Mouse (Mus musculus) heart, adult 18-20 months (tissue): ENCODE results near the gene Wdr35. TPM values are rescaled to one million over a fixed set of nuclear protein-coding genes. Genes with fewer than 3 reads are reported as not detected.
A peak's percentile ranks its signal among the peaks of the same experiment; 100 is the strongest.
"Not testable (repeated sequence)": the region's sequence is repeated elsewhere in the genome, so short reads cannot be mapped to it uniquely, and the experiment has no call there.

Experiments
- DNase-seq, 2 experiments: peaks; one replicate each; pipeline ENCODE4 v3.0.0; 2021 to 2022; ENCODE audit warnings: mixed read lengths in 1 of 2
- total RNA-seq, 2 experiments: library from RNA; stranded (reverse); gene quantifications; 2 replicates each; pipeline ENCODE4 v1.2.3; 2021

Wdr35 gene
- total RNA-seq, 2 experiments from 2014 or later, result 10.2 to 10.5 TPM

GRCm38 (mm10) chr12:9007146-9007545 is 33.5 kb downstream of the Wdr35 start:
- no peak for DNase-seq

DNA sequence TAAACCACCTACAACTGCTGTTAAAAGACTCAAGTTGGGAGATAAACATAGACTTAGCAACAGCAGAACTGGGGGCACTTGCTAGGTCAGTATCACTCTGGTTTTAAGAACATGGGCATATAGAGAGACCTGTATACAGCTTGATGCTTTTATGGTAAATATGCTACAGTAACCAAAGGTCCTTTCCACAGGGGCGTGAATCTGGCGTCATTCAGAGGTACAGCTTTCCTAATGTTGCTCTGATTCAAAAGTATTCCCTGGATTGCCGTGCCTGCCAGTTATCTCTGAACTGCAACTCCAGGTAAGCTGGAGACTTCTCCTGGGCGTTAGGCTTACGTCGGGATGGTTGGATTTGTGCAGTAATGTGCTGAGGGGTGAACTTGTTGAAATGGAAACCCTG is 34.1 kb downstream of the Wdr35 start:
- DNase-seq, result no peak

DNA sequence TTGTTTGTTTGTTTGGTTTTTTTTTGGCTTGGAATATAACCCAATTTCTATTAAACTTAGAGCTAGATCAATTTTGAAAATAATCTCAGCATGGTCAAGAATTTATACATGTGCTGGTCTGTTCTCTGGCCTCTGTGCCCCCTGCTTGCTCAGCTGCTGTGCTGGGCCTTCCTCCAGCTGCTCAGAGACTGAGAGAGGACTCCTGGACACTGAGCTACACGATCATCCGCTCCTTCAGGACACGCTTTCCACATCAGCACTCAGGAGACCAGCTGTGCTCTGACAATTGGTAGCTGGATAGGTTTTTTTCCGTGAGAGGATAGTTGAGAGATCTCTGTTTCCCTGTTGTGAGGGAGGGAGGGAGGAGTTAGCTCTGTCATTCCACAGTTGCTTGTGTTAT is 36.6 kb downstream of the Wdr35 start:
- no peak for DNase-seq

DNA sequence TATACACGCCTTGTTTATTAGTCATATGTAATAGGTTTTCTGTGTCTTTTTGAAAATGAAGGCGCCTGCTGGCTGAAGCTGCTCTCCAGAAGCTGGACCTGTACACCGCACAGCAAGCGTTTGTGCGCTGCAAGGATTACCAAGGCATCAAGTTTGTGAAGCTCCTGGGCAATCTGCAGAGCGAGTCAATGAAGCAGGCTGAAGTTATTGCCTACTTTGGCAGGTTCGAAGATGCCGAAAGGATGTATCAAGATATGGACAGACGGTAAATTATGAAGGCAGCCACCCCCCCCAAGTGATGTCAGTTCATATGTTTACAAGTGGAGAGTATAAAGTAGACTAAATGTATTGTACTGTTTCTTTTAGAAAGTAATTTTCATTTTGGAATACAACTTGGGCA is 42.7 kb downstream of the Wdr35 start:
- DNase-seq, result no peak

DNA sequence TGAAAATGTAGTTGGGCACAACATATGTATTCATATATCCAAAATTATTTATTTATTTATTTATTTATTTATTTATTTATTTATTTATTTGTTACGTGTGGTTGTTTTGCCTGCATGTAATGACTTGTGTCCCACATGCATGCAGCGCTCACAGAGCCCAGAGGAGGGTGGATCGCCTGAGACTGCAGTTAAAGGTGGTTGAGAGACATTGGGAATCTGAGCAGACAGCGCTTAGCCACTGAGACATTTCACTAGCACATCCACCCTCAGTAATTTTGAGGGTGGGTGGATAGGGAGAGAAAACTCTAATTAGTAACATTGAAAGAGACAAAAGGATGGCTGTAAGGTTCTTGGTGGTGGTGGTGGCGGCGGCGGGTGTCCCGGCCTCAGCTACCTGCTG is 46.7 kb downstream of the Wdr35 start:
- no peak for DNase-seq

- no peak for DNase-seq
These were observed 47.3 kb downstream of the Wdr35 start for GRCm38 (mm10) chr12:9020986-9021385.

- DNase-seq, result no peak
These were observed 49.3 kb downstream of the Wdr35 start for GRCm38 (mm10) chr12:9023031-9023430.

DNA sequence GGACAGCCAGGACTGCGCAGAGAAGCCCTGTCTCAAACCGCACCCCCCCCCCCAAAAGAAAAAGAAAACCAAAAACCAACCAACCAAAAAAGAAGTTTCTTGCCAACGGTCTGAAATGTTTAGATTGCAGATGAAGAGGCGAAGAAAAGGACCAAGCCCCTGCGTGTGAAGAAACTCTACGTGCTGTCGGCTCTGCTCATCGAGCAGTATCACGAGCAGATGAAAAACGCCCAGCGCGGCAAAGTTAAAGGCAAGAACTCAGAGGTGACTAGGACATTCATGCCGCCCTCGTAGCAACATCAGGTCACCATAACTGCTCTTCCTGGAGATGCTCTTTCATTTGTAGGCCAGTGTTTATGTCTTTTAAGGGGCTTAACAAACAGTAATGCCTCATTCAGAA is 50.4 kb downstream of the Wdr35 start:
- no peak for DNase-seq

DNA sequence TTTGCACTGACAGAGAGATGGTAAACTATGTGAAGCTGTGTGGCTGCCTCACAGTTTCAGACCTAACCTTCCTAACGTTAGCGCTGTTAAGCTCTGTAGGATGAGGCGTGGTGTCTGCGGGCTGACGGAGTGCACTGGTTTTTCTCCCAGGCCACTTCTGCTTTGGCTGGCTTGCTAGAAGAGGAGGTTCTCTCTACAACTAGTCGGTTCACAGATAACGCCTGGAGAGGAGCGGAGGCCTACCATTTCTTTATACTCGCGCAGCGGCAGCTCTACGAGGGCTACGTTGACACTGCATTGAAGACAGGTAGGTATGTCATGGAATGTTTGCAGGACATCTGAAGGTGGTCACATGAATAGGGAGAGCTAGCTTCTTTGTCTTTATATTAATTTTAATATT is 51.0 kb downstream of the Wdr35 start:
- peak; percentile 51 to 60 for DNase-seq

- DNase-seq, result no peak
These were observed 53.2 kb downstream of the Wdr35 start for GRCm38 (mm10) chr12:9026843-9027242.

DNA sequence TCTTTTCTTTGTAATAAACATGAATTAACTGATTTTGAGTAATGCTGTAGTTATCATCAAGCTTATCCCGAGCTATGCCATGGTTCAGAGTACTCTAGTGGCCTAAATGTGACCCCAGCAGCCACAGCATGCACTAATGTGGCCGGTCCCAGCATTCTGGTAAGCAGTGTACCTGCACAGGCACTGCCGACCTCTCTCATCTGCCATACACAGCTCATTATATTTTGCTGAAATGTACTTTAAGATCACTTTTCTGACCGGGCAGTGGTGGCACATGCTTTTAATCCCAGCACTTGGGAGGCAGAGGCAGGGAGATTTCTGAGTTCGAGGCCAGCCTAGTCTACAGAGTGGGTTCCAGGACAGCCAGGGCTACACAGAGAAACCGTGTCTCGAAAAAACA is 55.1 kb downstream of the Wdr35 start:
- DNase-seq, result not testable (repeated sequence)

- DNase-seq, result no peak
These were observed 55.8 kb downstream of the Wdr35 start for GRCm38 (mm10) chr12:9029506-9029887.

DNA sequence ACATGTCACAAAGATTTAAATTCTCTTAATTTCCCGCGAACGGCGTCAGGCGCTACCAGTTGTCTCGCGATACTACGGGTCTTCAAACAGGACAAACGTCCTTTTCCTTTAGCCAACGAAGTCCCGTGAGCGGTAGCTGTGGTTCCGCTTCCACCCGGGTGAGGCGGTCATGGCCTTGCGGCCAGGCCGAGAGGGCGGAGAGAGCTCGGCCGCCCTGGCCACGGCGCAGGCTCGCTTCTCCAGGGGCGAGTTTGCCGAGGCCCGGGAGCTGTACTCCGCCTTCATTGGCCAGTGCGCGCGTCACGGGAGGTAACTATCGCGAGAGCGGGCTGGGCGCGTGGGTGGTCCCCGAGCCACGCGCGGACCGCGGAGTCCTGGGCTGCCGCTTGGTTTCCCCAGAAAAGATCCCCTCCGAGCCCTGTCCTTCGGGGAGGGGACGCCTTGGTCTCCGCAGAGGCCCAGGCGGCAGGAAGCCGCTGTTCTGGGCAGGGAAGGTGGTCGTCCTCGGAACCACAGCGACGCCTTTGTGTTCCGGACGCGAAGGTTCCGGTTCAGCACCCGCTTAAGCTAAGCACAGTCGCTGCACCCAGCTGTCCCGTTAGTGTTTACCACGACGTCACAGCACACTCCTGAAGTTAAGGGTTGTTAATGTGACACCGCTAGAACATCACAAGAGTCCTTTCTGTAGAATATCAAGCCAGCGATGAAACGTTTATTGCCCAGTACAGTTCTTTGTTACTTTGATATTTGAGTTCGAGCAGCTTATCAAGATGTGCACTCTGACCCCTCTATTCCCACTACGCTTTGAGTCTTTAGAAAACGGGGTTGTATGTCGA is 56.4 kb downstream of the Wdr35 start, which contains the start of gene Ttc32:
Gene Ttc32, plus strand, starts transcription at position 110 of the 836 bp plus-strand sequence.
- DNase-seq, result peak; percentile 95 to 98

DNA sequence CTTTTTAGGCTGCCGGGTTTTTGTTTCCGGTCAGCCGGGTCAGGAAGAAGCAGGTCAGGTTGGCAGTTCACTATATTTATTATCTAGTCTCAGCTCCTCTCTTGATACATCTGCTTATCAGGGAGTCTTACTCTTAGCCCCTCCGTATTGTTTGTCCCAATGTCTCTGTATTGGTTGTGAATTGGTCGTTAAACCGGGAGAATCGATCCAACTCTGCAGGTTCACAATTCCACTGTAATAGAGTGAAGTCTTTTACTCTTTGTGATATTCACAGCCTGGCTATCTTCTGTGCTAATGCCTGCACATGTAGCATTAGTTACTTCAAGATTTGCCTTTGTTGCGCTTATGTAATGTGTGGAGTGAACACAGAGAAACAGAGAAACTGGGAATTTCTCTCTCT is 57.5 kb downstream of the Wdr35 start:
- DNase-seq, result no peak

- no peak for DNase-seq
These were observed 59.4 kb downstream of the Wdr35 start for GRCm38 (mm10) chr12:9033140-9033539.

DNA sequence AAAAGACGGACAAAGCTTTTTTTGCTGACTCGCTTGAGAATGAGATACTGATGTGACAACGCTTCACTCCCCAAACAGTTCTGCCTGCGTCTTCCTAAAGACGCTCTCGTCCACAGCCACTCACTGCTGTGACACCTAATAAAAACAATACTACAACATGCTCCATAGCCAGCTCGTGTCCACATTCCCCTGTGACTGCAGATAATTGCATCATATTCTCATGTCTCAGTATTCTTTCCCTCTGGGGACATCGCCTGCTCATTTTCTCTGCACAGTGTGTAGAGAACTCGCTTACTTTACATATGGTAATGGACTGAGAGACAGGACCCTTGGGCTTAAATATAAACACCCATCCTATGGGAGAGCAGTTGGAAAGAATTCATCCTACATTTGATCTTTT is 62.7 kb downstream of the Wdr35 start:
- DNase-seq, result no peak

DNA sequence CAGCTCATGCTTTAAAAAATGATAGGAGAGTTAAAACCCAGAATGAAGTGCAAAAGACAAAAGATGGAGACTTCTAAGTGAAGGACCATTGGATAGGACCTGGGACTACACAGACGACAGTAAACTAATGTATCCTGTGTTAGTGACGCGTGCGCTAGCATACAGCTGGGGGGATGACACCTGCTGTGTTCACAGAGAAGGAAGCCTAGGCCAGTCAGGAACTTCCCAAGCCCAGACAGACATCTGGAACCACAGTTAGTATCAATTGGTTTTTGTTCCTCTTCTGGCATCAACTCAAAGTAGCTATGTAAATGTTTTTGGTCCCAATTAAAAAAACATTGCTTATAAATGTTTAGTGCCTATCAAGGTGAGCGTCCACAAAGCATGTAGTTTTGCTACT is 66.5 kb downstream of the Wdr35 start:
- no peak for DNase-seq

DNA sequence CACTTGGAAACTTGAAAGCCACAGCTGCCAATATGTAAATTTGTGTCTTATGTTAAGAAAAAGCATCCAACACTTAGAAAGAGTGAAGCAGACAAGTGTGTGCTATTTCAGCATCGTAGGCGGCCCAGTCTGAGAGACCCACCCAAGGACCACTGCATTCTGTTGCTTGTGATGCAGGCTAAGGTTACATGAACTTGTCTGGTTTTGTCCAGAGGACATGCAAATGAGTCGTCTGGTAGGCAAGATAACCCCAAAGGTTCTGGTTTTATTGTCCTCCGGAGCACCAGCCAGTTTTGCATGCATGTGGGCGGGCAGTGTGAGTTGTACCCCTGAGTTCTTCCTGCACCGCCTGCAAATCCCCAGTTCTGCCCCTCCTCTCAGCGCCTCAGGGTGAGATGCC is 67.0 kb downstream of the Wdr35 start:
- no peak for DNase-seq

DNA sequence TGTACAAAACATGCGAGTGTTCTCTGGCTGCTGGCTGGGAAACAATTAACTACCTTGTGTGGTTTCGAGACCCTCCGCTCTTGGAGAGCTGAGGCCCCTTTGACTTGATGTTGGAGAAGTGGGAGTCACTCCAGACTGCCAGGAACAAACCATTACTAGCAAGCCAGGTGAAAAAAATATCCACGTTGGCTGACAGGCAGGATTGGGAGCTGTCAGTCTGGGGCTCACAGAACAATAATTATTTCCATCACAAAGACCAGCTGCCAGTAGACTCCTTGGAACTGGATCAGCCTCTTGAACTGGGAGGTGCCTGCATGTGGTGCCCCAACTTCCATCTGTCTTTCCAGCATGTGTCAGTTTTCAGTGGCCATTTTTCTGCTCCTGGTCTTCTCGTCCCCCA is 68.6 kb downstream of the Wdr35 start:
- no peak for DNase-seq

GRCm38 (mm10) chr12:9042759-9043158 is 69.1 kb downstream of the Wdr35 start:
- DNase-seq, result no peak

- no peak for DNase-seq
These were observed 71.0 kb downstream of the Wdr35 start for GRCm38 (mm10) chr12:9044666-9045065.

- no peak for DNase-seq
These were observed 73.0 kb downstream of the Wdr35 start for GRCm38 (mm10) chr12:9046674-9047073.

DNA sequence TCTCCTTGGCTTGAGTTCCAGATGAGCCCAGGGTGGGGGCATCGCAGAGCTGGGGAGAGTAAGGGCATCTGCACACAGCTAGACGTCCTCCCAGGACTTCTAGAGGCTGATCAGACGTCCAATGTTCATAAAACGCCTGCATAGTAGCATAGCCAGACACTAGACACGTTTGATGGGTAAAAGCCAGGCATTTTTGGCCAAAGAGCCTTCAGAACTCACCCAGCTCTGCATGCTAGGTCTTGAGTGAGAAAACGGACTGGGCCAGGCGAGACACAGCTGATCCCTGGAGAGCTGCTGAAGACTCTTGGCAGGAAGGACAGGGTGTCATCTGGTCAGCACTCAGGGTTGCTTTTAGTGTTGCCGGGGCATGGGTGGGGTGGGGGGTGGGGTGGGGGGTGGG is 74.4 kb downstream of the Wdr35 start:
- no peak for DNase-seq

- DNase-seq, result no peak
These were observed 77.1 kb downstream of the Wdr35 start for GRCm38 (mm10) chr12:9050824-9051223.
